Mouse (Mus musculus): Measurements from ENCODE around the gene Zbtb24. TPM values are rescaled to one million over a fixed set of nuclear protein-coding genes. Genes with fewer than 3 reads are reported as not detected.

Zbtb24 gene
- total RNA-seq, 2 experiments from 2014 or later, result 2.9 to 9.2 TPM

DNA sequence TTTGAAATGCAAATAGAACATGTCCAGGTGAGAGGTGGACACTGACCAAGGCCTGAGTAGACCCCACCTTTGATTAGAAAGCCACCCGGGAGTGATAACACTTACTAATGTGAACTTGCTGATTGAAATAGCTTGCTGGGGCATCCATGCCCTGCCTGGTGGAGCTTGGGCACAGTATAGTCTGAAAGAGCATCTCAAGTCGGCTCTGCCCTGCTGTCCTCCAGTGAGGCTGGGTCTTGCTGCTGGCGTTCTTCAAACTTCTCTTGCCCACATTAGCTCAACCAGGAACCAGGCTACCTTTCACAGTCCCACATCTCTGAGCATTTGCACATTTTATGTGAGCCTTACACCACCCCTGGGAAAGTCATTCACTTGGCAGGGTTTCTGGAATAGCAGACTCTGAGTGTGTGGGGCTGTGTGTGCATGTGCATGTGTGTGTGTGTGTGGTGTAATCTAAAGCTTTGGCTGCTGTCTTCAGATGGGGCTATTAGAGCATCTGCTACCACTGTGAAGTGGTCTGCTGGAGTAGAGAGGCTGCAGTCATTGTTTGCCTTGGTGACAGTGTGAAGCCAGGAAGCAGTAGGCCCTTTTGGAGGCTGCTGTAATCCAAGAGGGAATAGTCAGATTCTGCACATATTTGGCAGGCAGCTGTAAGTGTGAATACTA, 11.0 kb downstream of the Zbtb24 start:
- no peak for ATAC-seq (replicated peaks; ENCODE audit: low FRiP score, poor library complexity, severe bottlenecking)

DNA sequence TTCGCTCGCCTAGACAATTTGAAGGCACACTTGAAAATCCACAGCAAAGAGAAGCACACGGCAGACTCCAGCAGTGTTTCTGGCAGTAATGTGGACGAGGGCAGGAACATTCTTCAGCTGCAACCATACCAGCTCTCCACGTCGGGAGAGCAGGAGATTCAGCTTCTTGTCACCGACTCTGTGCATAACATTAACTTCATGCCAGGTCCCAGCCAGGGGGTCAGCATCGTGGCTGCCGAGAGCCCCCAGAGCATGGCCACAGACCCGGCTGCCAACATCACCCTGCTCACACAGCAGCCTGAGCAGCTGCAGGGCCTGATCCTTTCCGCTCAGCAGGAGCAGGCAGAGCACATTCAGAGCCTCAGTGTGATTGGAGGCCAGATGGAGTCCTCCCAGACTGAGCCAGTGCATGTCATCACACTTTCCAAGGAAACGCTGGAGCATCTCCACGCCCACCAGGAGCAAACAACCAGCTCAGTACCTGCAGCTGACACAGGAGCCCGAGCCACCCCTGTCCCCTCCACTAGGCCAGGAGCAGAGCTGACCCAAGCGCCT, 14.3 kb downstream of the Zbtb24 start:
- ATAC-seq (replicated peaks; ENCODE audit: low FRiP score, poor library complexity, severe bottlenecking), result no peak

DNA sequence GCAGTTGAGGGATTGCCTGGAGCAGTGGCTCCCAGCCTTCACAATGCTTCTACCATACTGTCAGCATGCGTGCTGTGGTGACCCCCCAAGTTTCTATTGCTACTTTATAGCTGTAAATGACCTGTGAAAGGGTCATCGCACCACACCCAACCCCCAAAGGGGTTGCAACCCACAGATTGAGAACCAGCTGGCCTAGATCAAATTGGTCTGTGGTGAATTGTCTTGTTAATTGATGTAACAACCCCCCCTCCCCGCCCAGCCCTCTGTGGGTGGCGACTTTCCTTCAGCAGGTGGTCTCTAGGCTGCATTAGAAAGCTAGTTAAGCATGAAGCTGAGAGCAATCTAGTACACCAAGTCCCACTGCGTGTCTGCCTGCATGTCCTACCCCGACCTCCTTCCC, 17.1 kb downstream of the Zbtb24 start:
- no peak for ATAC-seq (replicated peaks; ENCODE audit: low FRiP score, poor library complexity, severe bottlenecking)

DNA sequence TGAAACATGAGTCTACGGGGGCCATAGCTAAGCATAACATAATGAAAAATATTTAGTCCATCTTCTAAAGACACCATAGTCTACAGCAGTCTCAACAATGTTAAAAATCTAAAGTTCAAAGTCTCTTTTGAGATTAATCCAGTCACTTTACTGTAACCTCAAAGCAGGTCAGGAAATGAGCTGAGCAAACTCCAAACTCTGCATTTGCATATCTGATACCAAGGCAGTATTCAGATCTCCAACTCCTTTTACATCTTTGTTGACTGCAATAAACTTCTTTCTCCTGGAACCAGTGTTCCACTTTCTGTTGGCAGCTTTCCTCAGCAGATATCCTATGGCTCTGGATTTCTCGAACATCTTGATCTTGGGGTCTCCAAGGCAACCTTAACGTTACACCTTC, 20.5 kb downstream of the Zbtb24 start:
- no peak for ATAC-seq (replicated peaks; ENCODE audit: low FRiP score, poor library complexity, severe bottlenecking)

DNA sequence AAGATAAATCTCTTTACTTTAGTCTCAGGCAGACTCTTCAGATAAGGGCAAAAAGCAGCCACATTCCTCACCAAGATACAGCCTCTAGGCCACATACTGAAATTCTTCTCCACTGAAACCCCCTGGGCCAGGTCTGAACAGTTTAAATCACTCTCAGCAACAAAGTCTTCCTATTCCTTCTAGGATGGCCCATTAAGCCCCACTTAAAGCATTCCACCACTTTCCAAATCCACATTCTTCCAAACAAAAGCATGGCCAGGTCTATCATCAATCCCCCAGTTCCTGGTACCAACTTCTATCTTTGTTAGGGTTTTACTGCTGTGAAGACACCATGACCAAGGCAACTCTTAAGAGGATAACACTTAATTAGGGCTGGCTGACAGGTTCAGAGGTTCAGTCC, 22.4 kb downstream of the Zbtb24 start:
- ATAC-seq (replicated peaks; ENCODE audit: low FRiP score, poor library complexity, severe bottlenecking), result no peak

DNA sequence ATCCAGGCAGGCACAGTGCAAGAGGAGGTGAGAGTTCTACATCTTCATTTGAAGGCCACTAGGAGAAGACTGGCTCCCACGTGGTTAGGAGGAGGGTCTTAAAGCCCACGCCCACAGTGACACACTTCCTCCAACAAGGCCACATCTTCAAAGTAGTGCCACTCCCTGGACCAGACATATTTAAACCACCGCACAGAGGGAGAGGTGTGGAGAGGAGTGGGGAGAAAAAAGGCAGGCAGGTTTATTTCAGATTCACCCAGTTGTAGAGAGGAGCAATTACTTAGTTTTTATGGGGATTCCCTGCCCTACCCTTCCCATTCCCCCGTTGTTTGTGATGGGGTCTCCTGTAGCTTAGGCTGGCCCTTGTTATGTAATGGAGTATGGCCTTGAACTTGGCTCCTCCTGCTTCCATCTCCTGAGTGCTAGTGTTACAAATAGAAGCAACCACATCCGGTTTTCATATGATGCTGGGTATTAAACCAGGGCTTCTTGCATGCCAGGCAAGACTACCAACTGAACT, 22.8 kb downstream of the Zbtb24 start:
- no peak for ATAC-seq (replicated peaks; ENCODE audit: low FRiP score, poor library complexity, severe bottlenecking)

DNA sequence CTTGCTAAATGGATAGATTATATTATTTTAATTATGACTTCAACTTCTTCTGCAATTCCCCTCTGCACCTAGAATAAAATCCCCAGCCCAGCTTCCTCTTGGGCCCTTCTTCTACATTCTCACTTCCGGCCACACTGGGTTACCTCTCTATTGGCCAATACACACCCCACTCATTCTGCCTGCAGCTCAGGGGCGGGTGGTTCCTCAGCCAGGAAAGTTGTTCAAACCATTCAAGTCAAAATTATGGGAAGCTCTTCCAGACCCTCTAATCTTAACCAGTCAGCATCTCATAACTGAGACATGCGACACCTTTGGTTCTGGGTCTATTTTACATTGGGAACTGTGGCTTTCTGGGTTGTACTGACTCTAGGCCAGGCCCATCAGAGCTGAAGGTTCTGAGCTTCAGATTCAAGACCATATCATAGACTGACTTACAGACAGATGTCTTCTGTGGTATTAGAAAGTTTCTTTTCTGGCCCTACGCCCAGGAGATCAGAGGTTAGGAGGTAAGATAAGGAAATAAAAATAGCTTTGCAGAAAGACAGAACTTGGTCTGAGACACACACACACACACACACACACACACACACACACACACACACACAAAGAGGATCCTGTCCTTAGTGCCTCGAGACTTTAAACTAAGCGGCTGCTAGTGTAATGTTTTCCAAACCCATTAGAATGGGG, 23.7 kb downstream of the Zbtb24 start:
- no peak for ATAC-seq (replicated peaks; ENCODE audit: low FRiP score, poor library complexity, severe bottlenecking)

DNA sequence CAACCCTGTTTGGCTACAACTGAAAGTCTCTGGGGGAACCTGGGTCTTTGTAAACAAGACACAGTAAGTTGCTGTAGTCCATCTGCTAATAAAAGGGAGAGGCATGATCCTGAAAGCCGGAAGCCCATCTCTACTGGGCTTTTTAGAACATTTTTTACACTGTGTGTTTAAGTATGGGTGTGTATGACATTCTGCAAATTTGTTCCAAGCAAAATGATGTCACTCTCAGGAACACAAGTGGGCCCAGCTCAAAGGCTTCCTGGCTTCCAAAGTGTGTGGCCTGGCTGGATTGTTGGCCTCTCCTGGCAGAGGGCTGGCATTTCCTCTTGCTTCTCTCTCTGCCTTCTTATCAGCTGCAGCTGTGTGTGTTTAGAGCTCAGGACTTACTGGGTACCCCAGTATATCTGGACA, 24.8 kb downstream of the Zbtb24 start:
- ATAC-seq (replicated peaks; ENCODE audit: low FRiP score, poor library complexity, severe bottlenecking), result no peak

DNA sequence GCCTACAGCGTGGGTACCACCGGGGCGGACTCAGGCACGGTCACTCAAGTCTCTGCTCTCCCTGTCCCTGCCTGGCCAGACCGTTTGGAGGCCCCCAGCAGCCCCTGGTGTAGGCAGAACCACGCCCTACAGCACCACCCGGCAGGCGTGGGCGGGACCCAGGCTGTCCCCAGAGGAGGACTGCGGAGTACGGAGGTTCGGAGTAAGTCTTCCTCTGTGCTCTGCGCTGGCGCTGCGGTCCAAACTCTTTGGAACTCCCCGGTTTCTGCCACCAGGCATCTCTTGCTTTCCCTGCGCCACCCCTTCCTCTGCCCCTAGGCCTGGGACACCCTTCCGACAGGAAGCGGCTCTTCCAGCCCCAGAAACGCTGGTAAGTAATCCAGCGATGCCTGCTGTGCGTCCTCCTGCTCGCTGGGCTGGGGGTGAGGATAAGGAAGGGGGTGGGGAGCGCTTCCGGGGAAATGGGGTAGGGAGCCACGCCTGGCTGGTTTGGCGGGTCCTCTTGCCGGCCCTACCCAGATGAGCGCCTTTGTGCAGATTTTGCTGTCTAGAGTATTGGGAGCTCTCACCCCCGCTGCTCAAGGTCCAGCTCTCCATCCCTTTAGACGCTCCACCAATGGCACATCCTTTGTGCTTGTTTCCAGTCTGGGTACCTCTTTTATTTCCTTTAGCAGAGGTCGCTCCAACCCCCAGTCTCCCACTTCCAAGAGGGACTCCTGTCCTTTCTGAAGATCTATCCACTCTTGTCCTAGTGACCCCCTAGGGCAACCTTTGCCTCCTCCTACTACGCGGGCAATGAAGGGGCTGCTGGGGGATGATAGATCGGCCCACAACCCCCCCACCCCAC, 26.2 kb downstream of the Zbtb24 start, which contains the start of gene Mical1:
Gene Mical1, plus strand, starts transcription at position 144 of the 847 bp plus-strand sequence.
- no peak for ATAC-seq (replicated peaks; ENCODE audit: low FRiP score, poor library complexity, severe bottlenecking)

DNA sequence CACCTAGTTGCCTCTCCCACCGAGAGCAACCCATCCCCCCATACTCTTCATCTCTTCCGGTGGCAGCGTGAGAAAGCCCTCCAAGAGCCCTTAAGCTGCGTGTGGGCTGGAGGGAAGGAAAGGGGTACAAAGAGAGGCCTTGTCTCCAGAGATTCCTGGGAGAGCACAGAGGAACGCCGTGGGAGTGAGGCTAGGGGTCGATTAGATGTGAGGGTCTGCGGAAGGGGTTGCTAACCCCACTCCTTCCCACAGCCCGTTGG, 26.8 kb downstream of the Zbtb24 start:
- ATAC-seq (replicated peaks; ENCODE audit: low FRiP score, poor library complexity, severe bottlenecking), result no peak

DNA sequence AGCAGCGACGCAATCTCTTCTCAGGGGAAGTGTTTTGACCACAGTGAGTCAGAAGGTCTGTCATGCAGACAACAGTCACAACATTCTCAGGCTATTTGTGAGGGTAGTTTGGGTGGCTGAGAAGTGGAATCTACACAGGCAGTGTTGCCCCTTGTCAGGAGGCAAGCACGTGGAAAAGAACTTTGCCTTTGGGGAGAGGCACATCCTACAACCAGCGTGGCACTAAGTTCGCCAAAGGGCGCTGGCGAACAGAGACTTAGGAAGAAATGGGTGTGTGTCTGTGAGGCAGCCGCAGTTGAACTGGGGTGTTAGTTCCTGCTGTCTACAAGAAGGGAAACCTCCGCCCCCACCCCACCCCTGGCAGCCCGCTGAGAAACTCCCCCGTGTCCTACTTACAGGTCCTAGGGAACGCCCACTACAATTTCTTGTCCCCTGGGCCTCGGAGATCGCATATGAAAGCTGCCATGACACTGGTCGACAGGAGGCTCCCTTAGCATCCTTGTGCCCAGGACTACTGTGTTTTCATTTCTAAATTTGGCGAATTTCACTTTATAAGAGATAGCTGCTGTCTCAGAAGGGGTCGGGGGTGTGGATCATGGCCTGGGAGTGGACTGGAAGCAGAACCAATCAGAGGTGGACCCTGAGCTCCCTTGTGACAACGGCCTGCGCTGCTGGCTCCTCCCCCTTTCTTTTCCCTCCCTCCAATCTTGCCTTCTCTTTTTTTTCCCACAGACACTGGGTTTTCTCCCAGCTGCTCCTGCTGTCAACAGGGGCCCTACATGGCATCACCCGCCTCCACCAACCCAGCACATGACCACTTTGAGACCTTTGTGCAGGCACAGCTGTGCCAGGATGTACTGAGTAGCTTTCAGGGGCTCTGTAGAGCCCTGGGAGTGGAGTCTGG, 27.3 kb downstream of the Zbtb24 start:
- no peak for ATAC-seq (replicated peaks; ENCODE audit: low FRiP score, poor library complexity, severe bottlenecking)

DNA sequence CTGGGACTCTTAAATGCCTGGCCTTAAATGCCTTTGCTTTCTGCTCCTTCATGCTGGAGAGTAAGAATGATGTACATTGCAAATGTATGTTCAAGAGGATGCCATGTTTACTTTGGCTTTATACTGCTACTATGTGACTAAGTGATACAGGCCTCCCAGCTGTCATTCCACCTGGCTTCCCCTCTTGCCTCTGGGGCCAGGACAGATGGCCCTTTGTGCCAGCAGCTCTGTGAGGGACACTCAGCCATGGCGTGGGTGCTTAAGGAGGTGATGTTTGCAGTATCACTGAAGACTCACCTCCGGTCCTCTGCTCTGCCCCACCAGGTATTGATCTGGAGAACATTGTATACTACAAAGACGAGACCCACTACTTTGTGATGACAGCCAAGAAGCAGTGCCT, 29.8 kb downstream of the Zbtb24 start:
- no peak for ATAC-seq (replicated peaks; ENCODE audit: low FRiP score, poor library complexity, severe bottlenecking)

DNA sequence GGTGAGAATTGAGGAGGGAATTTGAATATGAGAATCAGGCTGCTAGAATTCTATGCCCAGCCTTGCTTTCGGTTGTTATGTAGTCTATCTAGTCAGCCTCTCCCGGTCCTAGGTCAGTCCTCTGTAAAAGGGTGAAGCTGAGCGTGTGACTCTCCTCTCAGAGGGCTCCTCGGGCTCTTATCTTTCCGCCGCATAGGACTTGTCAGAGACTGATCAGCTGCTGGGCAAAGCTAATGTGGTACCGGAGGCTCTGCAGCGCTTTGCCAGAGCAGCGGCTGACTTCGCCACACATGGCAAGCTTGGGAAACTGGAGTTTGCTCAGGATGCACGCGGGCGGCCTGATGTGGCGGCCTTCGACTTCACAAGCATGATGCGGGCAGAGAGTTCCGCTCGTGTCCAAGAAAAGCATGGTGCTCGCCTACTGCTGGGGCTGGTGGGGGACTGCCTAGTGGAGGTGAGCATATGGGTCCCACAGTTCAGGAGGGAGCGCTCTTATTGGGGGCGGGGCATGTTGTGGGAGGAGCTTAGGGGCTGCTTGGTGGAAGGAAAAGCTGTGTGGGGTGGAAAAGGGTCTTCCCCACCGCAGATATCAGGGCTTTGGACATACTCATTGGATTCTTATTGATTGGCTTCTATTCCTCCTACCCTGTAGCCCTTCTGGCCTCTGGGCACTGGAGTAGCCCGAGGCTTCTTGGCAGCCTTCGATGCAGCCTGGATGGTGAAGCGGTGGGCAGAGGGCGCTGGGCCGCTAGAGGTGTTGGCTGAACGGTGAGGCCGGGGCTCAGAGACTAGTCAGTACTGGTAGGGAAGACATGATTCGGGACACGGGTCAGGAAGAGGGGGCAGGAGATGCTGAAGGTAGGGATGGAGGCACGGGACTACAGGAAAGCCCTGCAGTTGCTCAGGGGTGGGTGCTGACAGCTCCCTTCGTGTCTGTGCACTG, 31.0 kb downstream of the Zbtb24 start:
- no peak for ATAC-seq (replicated peaks; ENCODE audit: low FRiP score, poor library complexity, severe bottlenecking)

DNA sequence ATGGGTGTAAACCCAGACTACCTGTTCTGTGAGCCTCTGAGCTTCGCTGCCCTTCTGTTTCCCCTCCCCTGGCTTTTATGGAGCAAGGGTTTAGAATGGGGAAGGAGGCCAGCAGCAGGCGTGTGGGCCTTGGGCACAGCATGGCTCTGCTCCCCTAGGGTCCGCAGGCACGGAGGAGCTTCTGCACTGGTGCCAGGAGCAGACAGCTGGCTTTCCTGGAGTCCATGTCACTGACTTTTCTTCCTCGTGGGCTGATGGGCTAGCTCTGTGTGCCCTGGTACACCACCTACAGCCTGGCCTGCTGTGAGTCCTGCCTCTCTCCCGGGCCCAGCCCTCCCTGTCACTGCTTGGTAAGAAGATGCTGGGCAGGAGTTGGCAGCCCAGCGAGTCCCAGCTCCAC, 32.3 kb downstream of the Zbtb24 start:
- no peak for ATAC-seq (replicated peaks; ENCODE audit: low FRiP score, poor library complexity, severe bottlenecking)

DNA sequence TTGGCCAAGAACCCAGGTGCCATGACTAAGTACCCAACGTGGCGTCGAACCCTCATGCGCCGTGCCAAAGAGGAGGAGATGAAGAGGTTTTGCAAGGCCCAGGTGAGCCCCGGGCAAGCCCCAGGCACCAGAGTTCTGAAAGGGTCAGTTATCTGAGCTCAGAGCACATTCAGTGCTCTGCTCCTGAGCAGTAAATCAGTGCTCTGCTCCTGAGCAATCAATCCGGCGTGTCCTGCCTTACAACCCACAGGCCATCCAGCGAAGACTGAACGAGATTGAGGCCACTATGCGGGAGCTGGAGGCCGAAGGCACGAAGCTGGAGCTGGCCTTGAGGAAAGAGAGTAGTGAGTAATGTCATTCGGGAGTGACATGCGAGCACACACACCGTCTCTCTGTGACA, 35.6 kb downstream of the Zbtb24 start:
- no peak for ATAC-seq (replicated peaks; ENCODE audit: low FRiP score, poor library complexity, severe bottlenecking)

DNA sequence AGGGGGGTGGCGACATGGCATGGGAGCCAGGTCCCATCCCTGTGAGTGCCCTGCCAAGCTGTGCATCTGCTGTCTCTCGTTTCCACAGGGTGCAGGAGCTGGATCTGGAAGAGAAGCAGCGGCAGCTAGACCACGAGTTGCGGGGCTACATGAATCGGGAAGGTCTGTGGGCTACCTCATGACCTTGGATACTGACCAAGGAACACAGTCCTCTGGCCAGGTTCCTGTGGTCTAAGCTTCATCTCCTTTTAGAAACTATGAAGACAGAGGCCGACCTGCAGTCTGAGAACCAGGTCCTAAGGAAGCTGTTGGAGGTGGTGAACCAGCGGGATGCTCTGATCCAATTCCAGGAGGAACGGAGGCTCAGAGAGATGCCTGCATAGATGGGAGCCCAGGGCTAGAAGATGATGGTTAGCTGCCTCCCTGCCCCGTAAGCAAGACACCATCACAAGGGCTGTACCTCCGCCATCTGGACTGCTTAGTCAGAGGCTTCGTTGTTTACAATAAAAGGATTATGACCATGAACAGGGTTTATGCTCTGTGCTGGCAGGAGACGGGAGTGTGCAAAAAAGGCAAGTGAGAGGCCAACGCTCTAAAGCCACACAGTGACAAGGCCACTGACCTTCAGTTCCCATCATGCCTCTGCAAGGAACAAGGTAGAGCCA, 36.5 kb downstream of the Zbtb24 start:
- no peak for ATAC-seq (replicated peaks; ENCODE audit: low FRiP score, poor library complexity, severe bottlenecking)

DNA sequence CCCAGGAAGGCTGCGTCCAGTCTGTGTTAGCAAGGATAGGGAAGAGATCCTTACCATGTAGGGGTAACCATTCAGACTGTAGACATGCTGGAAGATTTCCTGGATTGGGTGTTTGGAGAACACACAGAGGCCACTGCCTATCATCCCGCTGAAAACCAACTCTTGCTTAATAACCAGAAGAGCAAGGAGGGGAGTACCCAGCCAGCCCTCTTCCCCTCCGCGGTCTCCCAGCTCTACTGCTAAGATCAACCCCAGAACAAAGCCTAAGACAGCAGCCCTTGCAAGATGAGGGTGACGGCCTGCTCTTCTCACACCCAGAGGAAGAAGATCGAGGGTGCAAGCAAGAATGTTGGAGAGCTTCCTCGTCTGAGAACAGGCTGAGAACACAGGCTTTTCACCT, 38.7 kb downstream of the Zbtb24 start:
- no peak for ATAC-seq (replicated peaks; ENCODE audit: low FRiP score, poor library complexity, severe bottlenecking)

DNA sequence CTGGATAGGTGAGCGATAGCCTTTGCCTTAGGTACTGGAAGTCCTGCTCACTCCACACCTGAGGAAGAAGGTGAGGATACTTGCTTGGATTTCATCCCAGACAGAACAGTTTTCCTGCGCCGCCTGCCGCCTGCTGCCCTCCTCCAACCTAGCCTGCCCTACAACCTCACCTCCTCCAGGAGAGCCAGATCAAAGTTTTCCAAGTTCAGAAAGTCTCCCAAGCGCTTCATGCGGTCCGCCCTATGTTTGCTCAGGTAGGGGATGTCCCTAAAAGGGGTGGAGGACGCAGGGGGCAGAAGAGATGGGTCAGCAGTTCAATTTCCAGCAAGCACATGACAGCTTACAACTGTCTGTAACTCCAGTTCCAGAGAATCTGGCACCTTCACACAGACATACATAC, 39.1 kb downstream of the Zbtb24 start:
- ATAC-seq (replicated peaks; ENCODE audit: low FRiP score, poor library complexity, severe bottlenecking), result no peak

All from erythroblast, adult 5-6 weeks (primary cell).